Mouse (Mus musculus): Measurements from ENCODE around the gene Lpar5.

Lpar5 gene

DNA sequence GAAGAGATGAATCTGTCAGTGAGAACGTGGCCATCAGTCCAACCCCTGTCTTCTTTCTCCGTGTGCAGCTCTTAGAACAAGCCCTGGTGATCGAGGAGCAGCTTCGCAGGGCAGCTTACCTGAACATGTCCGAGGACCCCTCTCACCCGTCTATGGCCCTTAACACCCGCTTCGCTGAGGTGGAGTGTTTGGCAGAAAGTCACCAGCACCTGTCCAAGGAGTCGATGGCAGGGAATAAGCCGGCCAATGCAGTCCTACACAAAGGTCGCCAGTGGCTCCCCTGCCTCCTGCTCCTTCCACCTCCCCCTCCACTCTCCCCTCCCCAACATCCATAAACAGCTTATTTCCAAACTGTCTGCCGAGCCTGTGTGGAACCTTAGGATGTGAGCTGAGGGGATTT is 61.0 kb downstream of the Lpar5 start:
- no peak for DNase-seq (ENCODE audit: inconsistent ontology term)

DNA sequence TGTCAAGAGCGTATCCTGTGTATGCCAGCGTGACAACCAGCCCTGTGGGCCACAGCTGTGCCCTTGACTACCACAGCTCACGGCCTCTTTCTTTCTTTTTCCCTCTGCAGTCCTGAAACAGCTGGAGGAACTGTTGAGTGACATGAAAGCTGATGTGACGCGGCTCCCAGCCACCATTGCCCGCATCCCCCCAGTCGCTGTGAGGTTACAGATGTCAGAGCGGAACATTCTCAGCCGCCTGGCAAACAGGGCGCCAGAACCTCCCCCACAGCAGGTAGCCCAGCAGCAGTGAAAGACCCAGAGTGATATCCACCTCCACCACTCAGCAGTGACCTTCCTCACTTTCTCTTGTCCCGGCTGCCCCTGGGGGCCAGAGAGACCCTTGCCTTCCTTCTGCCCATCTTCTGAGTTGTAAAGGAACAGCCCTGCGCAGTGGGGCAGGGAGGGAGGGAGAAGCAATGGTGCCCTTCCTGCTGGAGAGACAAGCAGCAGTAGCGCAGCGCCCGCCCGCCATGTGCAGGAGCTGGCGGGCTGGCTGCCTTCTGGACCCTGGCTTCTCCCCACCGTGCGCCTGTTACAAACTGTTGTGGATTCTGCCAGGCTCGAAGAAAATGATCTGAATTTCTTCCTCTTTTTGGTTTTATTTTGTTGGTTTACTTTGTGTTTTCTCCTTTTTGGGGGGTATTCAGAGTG is 62.1 kb downstream of the Lpar5 start:
- no peak for DNase-seq (ENCODE audit: inconsistent ontology term)

DNA sequence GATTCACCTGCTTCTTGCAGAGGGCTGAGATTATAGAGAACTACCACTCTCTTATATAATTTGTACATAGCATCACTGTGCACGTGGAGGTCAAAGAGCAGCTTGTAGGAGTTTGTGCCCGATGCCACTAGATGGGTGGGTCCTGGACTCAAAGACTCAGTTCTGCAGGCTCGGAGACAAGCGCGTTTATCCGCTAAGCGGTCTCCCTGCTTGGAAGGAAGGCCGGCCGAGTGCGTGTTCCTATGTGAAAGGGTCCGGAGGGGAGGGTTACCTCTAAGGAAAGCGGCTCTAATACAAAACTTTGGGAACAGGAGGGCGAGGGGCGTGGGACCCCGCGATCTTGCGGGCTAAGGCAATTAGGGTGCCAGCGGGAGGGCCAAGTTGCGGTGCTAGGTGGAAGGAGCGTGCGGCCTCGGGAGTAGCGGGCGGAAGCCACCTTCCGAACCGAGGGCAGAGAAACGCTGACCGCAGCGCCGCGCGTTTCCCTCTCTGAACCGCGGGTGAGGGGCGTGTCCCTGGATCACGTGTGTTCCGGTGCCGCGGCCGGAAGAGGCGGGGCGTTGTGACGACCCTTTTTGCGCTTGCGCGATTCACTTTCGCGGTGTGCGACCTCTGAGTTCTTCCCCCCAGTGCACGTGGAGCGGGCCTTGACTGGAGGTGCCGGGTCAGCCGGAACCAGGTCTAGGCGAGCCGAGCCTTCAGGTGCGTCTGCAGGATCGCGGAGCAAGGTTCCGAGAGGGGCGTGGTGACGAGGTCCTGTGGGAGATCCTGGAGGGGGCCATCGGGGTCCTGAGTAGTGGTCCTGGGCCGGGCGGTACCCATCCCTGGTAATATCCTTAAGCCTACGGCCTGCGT is 63.8 kb downstream of the Lpar5 start, which contains the start of gene Nop2:
TSS of gene Nop2 (plus strand) at position 608 of the 855 bp plus-strand sequence.
- DNase-seq (ENCODE audit: inconsistent ontology term), result peak; percentile 96

All from Muller cell, postnatal 12 days (primary cell).